Mouse (Mus musculus) right cerebral cortex, adult 2 months (tissue): ENCODE measurements around the gene Osbpl6.
"Not testable (repeated sequence)": the region's sequence is repeated elsewhere in the genome, so short reads cannot be mapped to it uniquely, and the experiment has no call there.

Experiments used
- DNase-seq, 2 experiments: peaks; one replicate each; pipeline ENCODE4 v3.0.0; 2021 to 2022; ENCODE audit warnings: low spot score in 2 of 2

The Osbpl6 gene

DNA sequence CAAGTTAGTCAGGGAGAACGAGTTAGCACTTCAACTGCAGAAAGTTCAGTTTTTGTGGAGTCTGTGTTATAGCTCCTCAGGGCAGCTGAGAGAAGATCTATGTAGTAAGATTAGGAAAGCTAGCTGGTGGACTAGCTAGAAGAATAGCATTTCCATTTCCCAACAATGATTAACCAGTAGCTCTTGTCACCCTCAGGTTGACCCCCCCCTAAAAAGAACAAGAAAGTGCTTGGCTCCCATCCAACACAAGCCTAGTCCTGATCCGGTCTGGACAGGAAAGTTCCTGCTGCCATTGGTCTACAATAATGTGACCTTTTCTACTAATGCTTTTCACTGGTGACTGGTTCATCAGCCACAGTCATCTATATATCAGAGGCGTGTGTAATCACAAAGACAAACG lies 157.6 kb downstream of the Osbpl6 start:
- no peak for DNase-seq

DNA sequence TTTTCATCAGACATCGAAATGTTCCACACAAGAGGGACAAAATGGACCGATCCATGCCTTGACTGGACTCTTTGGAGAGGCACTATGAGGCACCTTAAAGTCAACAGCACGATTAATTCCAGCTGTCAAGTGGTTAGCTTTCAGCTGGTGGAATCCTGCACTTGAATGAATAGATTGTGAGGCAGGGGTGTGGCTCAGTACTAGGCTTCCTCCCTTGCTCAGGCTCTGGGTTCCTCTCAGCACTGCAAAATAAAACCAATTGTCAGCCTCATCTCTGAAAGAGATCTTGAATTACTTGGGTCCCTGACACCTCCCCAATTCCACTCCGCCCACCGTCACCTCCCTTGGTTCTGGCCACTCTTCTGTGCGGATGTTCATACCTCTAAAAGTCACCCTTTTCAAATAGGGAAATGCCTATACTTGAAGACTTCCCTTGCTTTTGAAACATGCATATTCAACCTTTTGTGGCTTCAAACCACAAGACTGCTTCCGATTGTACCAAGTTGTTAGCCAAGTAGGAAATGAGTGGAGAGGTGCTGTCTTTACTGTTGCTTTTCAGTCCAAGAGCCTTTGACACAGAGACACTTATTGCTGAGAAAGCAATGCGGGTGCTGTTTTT lies 160.7 kb downstream of the Osbpl6 start:
- DNase-seq, result no peak

DNA sequence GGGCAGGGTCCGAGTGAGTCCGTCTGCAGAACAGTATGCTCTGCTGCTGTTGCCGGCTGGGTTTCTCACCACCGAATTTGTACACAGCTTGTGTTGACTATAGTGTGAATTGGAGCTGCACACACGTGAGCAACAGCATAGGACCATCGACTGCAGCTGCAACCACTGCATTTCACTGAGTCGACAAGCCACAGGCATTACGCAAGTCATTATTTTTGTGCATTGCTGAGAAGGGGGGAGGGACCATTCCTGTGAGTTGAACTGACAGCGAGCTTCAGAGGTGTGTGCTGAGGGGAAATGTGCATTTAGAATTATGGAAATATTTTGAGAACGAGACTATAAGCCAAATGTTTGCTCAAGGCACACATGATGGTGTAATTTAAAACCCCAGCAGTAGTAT lies 165.2 kb downstream of the Osbpl6 start:
- DNase-seq, result no peak

DNA sequence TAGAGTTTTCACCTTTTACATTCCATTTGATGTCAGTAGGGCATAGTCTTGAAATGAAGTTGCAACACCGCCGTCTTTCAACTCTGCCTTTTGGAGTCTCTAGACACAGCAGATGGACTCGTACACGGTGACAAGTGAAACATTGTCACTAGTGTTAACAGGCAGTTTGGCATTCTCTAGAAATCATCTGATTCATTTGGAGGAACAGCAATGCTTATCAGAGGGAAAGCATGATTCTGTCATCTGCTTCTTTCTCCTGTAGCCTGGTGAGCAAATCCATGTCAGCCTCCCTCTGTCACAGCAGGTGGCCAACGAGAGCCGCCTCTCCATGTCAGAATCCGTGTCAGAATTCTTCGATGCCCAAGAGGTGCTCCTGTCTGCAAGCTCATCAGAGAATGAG lies 172.6 kb downstream of the Osbpl6 start:
- no peak for DNase-seq

DNA sequence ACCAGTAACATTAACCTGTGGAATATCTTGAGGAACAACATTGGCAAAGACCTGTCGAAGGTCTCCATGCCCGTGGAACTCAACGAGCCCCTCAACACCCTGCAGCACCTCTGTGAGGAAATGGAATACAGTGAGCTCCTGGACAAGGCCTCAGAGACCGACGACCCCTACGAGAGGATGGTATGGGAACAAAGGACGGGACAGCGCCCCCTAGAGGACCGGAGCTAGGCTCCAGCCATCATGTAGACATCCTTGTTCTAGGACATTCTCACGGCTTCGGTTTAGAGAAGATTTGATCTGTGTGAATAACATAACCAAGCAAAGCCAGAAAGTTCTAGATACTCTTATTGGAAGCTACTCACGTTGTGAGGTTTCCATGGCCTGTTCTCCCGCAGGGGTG lies 178.8 kb downstream of the Osbpl6 start:
- DNase-seq, result no peak

GRCm38 (mm10) chr2:76586906-76587305 lies 180.6 kb downstream of the Osbpl6 start:
- no peak for DNase-seq

GRCm38 (mm10) chr2:76590221-76590620 lies 183.9 kb downstream of the Osbpl6 start:
- no peak for DNase-seq

DNA sequence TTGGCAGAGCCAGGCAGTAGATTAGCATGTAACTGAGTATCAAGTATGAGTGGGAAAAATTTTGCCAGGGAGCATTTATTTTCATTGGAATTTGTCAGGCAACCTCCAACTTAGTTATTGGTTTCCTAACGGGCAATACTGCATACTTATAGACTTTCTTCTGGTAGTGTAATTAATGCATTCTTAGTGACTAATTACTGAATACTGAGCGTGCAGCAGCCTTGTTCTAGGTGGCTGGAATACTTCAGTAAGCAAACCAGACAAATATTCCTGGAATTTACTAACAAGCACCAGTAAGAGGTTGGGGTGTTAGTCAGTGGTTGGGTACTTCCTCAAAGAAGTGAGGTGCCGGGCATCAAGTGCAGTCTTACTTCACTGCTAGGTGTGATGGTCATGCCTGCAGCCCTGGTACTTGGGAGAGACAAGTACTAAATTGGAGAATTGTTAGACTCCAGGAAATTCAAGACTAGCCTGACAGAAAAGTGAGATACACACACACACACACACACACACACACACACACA lies 186.2 kb downstream of the Osbpl6 start:
- no peak for DNase-seq

- DNase-seq, result no peak
Observed at GRCm38 (mm10) chr2:76597521-76597920, 191.2 kb downstream of the Osbpl6 start.

DNA sequence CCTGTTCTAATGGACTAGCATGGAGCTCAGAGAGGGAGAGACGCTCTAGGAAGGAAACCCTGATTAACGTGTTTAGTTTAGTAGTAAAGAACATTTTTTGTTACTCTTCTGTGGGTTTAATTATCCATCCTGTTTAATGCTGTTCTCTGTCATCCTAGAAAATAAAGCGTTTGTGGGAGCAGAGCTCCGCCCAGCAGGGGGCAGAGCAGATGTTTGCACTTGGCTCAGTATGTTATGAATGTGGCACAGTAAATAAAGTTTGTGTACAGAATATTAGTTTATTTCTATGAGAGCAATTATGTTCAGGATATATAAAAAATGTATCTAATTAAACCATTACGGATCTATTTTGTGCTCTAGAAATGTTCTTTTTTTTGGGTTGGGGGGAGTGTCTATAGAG lies 192.9 kb downstream of the Osbpl6 start:
- peak in 1 of 2 experiments; percentile 34 for DNase-seq

DNA sequence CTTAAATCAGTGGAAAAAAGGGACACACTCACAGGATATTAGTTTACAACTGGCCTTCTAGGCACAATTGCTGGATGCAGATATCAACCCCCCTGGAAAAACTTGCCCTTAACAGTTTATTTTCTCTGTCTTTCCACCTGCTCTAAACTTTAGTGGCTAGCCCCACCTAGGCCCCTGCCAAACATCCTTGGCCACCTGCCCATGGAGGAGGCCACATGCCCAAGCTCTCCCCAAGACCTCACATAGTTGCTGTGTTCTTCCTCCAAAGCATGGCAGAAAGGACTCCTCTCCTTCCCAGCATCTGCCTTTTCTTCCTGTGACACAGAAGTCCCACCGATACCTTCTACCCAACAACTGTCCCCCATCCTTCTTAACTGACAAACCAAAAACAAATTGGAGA lies 195.9 kb downstream of the Osbpl6 start:
- no peak for DNase-seq

- no peak for DNase-seq
Observed at GRCm38 (mm10) chr2:76606704-76607103, 200.4 kb downstream of the Osbpl6 start.

DNA sequence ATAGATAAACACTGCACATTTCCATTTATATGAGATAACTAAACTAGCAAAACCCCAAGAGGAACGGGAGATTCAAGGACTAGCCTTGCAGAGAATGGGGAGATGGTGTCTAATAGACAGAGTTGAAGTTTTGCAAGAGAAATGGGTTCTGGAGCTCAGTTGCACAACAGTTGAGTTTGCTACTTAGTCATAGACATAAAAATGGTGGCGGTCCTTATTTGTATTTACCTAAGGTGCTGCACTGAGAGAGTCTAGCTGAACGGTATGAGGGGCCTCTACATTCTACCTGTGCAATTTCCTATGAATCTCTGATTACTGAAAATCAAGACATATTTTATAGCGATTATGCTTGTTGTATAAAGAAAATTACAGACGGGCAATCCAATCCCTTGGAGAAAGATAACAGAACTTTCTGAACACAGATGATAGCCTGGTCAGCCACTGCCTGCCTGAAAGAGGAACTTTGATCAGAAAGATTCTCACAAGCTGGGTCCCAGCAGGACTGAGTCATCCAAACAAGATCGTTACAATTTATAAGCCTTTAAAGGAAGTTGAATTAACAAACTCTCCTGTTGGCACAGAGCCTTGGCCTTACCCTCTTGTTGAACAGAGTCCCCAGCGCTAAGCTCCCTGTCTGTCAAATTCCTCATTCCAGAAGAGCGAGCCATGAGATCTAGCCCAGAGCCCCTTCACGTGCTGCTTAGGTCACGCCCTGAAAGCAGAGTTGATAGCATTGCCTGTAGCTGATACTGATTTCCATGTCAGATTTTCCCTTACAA lies 204.2 kb downstream of the Osbpl6 start:
- DNase-seq, result no peak

- DNase-seq, result no peak
Observed at GRCm38 (mm10) chr2:76611996-76612395, 205.7 kb downstream of the Osbpl6 start.

DNA sequence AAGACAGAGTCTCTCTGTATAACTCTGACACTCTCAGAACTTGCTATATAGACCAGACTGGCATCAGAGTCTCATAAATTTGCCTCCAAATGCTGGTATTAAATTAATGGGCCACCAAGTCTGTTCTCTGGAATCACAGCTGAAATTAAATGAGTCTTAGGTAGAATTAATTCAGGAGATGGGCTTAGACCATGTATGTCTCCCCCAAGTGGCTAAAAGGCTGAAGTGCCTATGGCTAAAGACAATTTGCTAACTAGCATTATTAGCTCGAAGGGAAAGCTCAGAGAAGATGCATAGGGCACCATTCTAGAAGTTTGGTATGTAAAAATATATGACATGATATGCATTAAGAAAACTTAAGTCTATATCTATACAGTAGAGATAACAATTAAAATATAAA lies 211.8 kb downstream of the Osbpl6 start:
- DNase-seq, result peak; percentile 61 to 64

- no peak for DNase-seq
Observed at GRCm38 (mm10) chr2:76620188-76620587, 213.9 kb downstream of the Osbpl6 start.

DNA sequence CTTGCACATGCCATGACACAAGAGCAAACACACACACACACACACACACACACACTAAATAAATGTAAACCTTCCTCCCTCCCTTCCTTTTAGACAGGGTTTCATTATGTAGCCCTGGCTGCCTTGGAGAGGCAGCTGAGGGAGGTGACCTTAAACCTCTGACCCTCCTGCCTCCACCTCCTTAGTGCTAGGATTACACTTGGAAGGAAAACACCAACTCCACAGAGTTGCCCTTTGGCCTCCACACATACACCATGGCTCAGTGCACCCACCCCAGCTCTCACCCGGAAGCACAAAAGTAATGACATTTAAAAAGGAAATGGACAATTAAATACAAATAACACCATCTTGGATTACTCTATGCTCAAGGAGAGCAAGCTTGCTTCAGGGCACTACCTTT lies 215.4 kb downstream of the Osbpl6 start:
- DNase-seq, result no peak

GRCm38 (mm10) chr2:76622316-76622715 lies 216.0 kb downstream of the Osbpl6 start:
- not testable (repeated sequence) for DNase-seq

- DNase-seq, result no peak
Observed at GRCm38 (mm10) chr2:76630293-76630692, 224.0 kb downstream of the Osbpl6 start.

DNA sequence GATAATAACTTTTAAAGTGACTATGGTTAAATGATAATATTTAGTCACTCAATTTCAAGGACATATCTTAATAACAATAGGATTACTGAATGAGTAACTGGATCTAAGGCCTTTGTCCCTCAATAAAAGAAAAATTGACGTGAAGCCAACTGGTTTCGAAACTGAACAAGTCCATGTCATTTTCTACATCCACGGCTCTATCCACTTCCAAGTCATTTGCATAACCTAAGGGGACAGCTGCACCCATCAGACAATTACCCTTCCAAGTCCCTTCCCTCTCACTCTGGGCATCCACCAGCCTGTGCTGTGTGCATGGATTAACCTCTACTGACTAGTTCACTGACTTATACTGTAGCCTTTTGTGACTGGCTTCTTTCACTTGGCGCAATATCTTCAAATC lies 225.3 kb downstream of the Osbpl6 start:
- DNase-seq, result no peak

GRCm38 (mm10) chr2:76639637-76640036 lies 233.3 kb downstream of the Osbpl6 start:
- DNase-seq, result no peak

DNA sequence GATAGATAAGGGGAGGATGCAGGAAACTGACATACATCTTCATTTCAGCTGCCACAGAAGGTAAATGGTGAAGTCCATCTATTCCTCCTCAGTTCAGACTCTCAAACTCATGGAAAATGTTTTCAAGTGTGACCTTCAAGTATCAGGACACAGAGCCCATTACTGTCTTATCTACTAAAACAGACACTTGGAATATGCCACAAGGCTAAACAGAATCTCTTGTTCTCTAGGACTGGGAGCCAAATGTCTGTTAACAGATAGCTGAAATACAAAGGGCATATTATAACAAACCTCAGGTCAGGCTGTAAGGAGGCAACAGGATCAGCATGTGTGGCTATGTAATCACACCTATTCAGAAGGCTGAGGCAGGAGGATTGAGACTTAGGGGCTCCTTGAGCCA lies 237.5 kb downstream of the Osbpl6 start:
- DNase-seq, result no peak

DNA sequence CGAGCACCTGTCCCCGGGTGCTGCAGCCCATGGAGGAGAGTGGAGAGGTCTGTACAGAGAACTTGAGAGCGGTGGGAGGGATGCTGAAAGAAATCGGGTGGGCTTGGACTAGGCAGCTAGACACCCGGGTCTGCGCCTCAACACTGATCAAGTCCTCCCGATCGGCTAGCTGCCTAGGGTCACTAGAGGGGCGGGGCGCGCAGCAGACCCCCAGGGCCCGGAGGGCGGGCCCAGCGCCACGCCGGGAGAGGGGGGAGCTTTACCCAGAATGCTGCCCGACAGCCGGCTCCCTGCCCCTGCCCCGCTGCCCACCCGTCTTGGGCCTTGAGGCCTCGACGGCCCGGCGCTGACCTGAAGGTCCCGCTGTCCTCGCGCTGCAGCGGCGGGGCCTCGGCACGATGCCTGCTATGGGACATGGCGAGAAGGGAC lies 241.1 kb downstream of the Osbpl6 start:
- DNase-seq, result peak in 1 of 2 experiments; percentile 16
